Mouse (Mus musculus) olfactory bulb, adult 2 months (tissue): Measurements from ENCODE around the gene Btbd9.

ENCODE experiments used
- CTCF ChIP-seq: fragments of 200-500 bp; IDR thresholded peaks from 2 replicates; pipeline ENCODE4 v1.5.1; 2012; ENCODE audit warnings: low read depth, mild to moderate bottlenecking, low read length, moderate library complexity; ENCODE audit not compliant: insufficient read depth
- POLR2A ChIP-seq: fragments of 200-500 bp; IDR thresholded peaks from 2 replicates; pipeline ENCODE4 v1.6.1; 2012; ENCODE audit warnings: mild to moderate bottlenecking, low read depth, low read length, moderate library complexity; ENCODE audit not compliant: insufficient read depth

GRCm38 (mm10) chr17:30341556-30341955, 234.7 kb downstream of the Btbd9 start:
- TF ChIP-seq POLR2A, result no peak
- TF ChIP-seq CTCF, result no peak
